Mouse (Mus musculus) leukemia stem cell, adult 10-12 weeks (primary cell): Measurements from ENCODE around the gene Ldhc. TPM values are rescaled to one million over a fixed set of nuclear protein-coding genes. Genes with fewer than 3 reads are reported as not detected.

Experiments
- polyA plus RNA-seq: library from polyadenylated mRNA; stranded (reverse); fragments of >175 nt; gene quantifications from 2 replicates; pipeline ENCODE4 v1.2.3, GENCODE M21; 2012; ENCODE audit warnings: low replicate concordance

Gene Ldhc
- not detected in 2 replicates for polyA plus RNA-seq

GRCm38 (mm10) chr7:46860996-46861395, at the start of gene Ldhc:
Gene Ldhc (plus strand): TSS chr7:46861203.

GRCm38 (mm10) chr7:46840787-46841525, 20.0 kb upstream of the Ldhc start, which contains the start of gene Ldha:
Gene Ldha (plus strand): TSS chr7:46841475.

GRCm38 (mm10) chr7:46919551-46920176, 58.7 kb downstream of the Ldhc start, which contains the start of gene Tsg101:
Gene Tsg101 (minus strand): TSS chr7:46919969.

Other genes starting within 250 kb of the Ldhc start
- 0.42 and 1.4 TPM in 2 replicates for gene Sergef, start 221.4 kb upstream of the Ldhc start, polyA plus RNA-seq
- not detected in 2 replicates for gene Tph1, start 188.7 kb upstream of the Ldhc start, polyA plus RNA-seq
- 1.8 and 1.9 TPM in 2 replicates for gene Saal1, start 150.5 kb upstream of the Ldhc start, polyA plus RNA-seq
- gene Saa3, start 145.5 kb upstream of the Ldhc start, polyA plus RNA-seq = 0.73 and 3.0 TPM in 2 replicates
- gene Saa4, start 128.6 kb upstream of the Ldhc start, polyA plus RNA-seq = not detected in 2 replicates
- gene Saa1, start 118.2 kb upstream of the Ldhc start, polyA plus RNA-seq = not detected in 2 replicates
- not detected in 2 replicates for gene Saa2, start 109.4 kb upstream of the Ldhc start, polyA plus RNA-seq
- gene Hps5, start 65.1 kb upstream of the Ldhc start, polyA plus RNA-seq = 2.7 and 3.8 TPM in 2 replicates
- gene Gtf2h1, start 65.1 kb upstream of the Ldhc start, polyA plus RNA-seq = 68.6 and 85.3 TPM in 2 replicates
- 247 and 414 TPM in 2 replicates for gene Ldha, start 19.7 kb upstream of the Ldhc start, polyA plus RNA-seq
- 24.5 and 36.4 TPM in 2 replicates for gene Tsg101, start 58.8 kb downstream of the Ldhc start, polyA plus RNA-seq
- gene Uevld, start 97.3 kb downstream of the Ldhc start, polyA plus RNA-seq = 0.07 and 0.54 TPM in 2 replicates
- gene Gm9999, start 122.4 kb downstream of the Ldhc start, polyA plus RNA-seq = not detected in 2 replicates
- 3.5 and 10.0 TPM in 2 replicates for gene Spty2d1, start 147.2 kb downstream of the Ldhc start, polyA plus RNA-seq
- gene Tmem86a, start 189.4 kb downstream of the Ldhc start, polyA plus RNA-seq = 13.1 and 15.3 TPM in 2 replicates